Mouse (Mus musculus) liver, embryonic 16.5 days (tissue): ENCODE results near the gene Trim9. TPM values are rescaled to one million over a fixed set of nuclear protein-coding genes. Genes with fewer than 3 reads are reported as not detected.

ENCODE experiments used
- ATAC-seq: fragments of 200-750 bp; cut with Nextera tagmentation; 2 replicates; pipeline ENCODE4 v1.8.0; 2017; ENCODE audit warnings: low read depth, mild to moderate bottlenecking, moderate number of reproducible peaks, moderate library complexity
- H3K27ac ChIP-seq: fragments of 300-500 bp; sonication (generic); 2 replicates; pipeline ENCODE4 v1.5.1; 2014; ENCODE audit warnings: mild to moderate bottlenecking, low read length
- H3K27me3 ChIP-seq: fragments of 300-500 bp; sonication (generic); 2 replicates; pipeline ENCODE4 v1.6.1; 2014; ENCODE audit warnings: low read depth, low read length, mixed read lengths; ENCODE audit not compliant: control insufficient read depth, insufficient read depth
- H3K36me3 ChIP-seq: fragments of 300-500 bp; sonication (generic); 2 replicates; pipeline ENCODE4 v1.6.1; 2014; ENCODE audit warnings: mild to moderate bottlenecking; ENCODE audit not compliant: control insufficient read depth, insufficient read depth
- H3K4me1 ChIP-seq: fragments of 300-500 bp; sonication (generic); 2 replicates; pipeline ENCODE4 v1.6.1; 2014; ENCODE audit warnings: low read depth, low read length, mixed read lengths; ENCODE audit not compliant: control insufficient read depth
- H3K4me2 ChIP-seq: fragments of 300-500 bp; sonication (generic); 2 replicates; pipeline ENCODE4 v1.6.1; 2014; ENCODE audit warnings: low read depth, low read length, mixed read lengths
- H3K4me3 ChIP-seq: fragments of 300-500 bp; sonication (generic); 2 replicates; pipeline ENCODE4 v1.5.1; 2014; ENCODE audit warnings: low read depth, mild to moderate bottlenecking, low read length
- H3K9ac ChIP-seq: fragments of 300-500 bp; sonication (generic); 2 replicates; pipeline ENCODE4 v1.6.1; 2014; ENCODE audit warnings: low read depth, low read length
- H3K9me3 ChIP-seq: fragments of 300-500 bp; sonication (generic); replicated peaks from 2 replicates; pipeline ENCODE4 v1.6.1; 2016; ENCODE audit warnings: low read length; ENCODE audit not compliant: control insufficient read depth
- WGBS: fragments of 180-500 bp; shearing (Covaris S2); extraction: QIAGEN DNeasy Blood & Tissue Kit; methylation state at CpG from one replicate; pipeline ENCODE4 v1.1.7; 2014; ENCODE audit not compliant: insufficient replicate concordance; 5-methylcytosine and 5-hydroxymethylcytosine counted together
- polyA plus RNA-seq: library from polyadenylated mRNA; unstranded; fragments of >200 nt; fragmentation: Nextera tagmentation; extraction: Ambion mirVana; gene quantifications from 2 replicates; pipeline ENCODE4 v1.2.1, GENCODE M21; 2015

Gene Trim9
- polyA plus RNA-seq, 1 experiment from 2014 or later, result 0.11 TPM

DNA sequence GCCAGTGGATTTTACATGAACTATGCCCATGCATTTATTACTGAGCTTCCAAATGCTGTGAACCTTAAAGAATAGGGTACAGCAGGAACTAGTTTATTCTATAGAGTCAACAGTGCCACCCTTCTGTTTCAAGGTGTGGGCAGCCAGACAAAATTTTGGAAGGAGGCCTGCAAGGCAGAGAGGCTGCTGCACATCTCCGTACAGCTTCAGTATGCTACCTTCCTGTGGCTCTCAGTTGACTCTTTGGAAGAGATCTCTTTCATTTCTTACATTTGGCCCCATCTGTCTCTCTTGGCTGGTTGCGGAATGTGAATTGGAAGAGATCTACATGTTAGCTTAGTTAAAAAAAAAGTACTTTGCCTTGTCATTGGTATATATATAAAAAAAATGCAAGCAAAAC is 66.5 kb downstream of the Trim9 start:
- Histone ChIP-seq H3K27ac (no peak overlapping the region), H3K9me3 (no peaks in the 10 kb centered on the region), H3K9ac (no peak overlapping the region), H3K27me3 (no peaks in the 10 kb centered on the region), H3K4me2 (no peak overlapping the region), H3K4me1 (no peaks in the 10 kb centered on the region), H3K4me3 (no peak overlapping the region), H3K36me3 (no peaks in the 10 kb centered on the region)
- ATAC-seq, result no peak
- WGBS, result 72% methylated on average over 2 of the region's 2 CpGs

DNA sequence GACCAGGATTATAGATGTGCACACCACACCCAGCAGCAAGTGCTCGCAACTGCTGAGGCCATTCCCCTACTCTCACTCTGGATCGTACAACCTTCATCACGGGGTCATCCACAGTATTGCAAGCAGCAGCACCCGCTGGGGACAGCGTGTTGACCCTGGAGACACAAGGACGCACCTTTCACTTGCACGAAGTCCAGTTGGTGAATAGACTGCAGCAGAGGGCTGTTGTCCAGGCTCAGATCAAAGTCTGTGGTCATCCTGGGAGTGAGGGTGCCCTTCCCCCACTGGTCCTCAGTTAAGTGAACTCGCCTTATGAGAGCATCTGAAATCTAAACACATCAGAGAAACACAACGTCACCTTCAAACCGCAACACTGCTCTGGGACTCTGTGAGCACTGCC is 67.0 kb downstream of the Trim9 start:
- H3K4me2 ChIP-seq, result no peak overlapping the region
- H3K4me1 ChIP-seq, result no peaks in the 10 kb centered on the region
- H3K27me3 ChIP-seq, result no peaks in the 10 kb centered on the region
- no peak overlapping the region for H3K27ac ChIP-seq
- no peaks in the 10 kb centered on the region for H3K36me3 ChIP-seq
- peak; percentile 35; the same call in 1 of the 2 replicates for ATAC-seq
- H3K9ac ChIP-seq, result no peak overlapping the region
- 62% methylated on average over 10 of the region's 10 CpGs for WGBS
- no peak overlapping the region for H3K4me3 ChIP-seq
- H3K9me3 ChIP-seq, result no peaks in the 10 kb centered on the region

GRCm38 (mm10) chr12:70277071-70277939 is 70.1 kb downstream of the Trim9 start:
- H3K4me3 ChIP-seq, result no peak overlapping the region
- 52% methylated on average over 12 of the region's 12 CpGs for WGBS
- H3K9ac ChIP-seq, result no peak overlapping the region
- no peaks in the 10 kb centered on the region for H3K9me3 ChIP-seq
- no peak overlapping the region for H3K27ac ChIP-seq
- no peaks in the 10 kb centered on the region for H3K27me3 ChIP-seq
- no peaks in the 10 kb centered on the region for H3K36me3 ChIP-seq
- H3K4me1 ChIP-seq, result no peaks in the 10 kb centered on the region
- no peak overlapping the region for H3K4me2 ChIP-seq
- no peak for ATAC-seq

GRCm38 (mm10) chr12:70269724-70270123 is 77.7 kb downstream of the Trim9 start:
- 63% methylated on average over 6 of the region's 6 CpGs for WGBS

GRCm38 (mm10) chr12:70267314-70267713 is 80.1 kb downstream of the Trim9 start:
- H3K27me3 ChIP-seq, result no peaks in the 10 kb centered on the region
- 34% methylated on average over 9 of the region's 9 CpGs for WGBS
- no peak overlapping the region for H3K4me2 ChIP-seq
- H3K27ac ChIP-seq, result no peak overlapping the region
- no peaks in the 10 kb centered on the region for H3K36me3 ChIP-seq
- H3K4me1 ChIP-seq, result no peaks in the 10 kb centered on the region; the same call in 1 of the 2 replicates
- H3K9me3 ChIP-seq, result no peaks in the 10 kb centered on the region
- no peak for ATAC-seq
- H3K4me3 ChIP-seq, result no peak overlapping the region
- H3K9ac ChIP-seq, result no peak overlapping the region

More at GRCm38 (mm10) chr12:70269724-70270123, 77.7 kb downstream of the Trim9 start:
- no peak overlapping the region for H3K9ac ChIP-seq
- H3K36me3 ChIP-seq, result no peaks in the 10 kb centered on the region
- no peaks in the 10 kb centered on the region for H3K9me3 ChIP-seq
- no peaks in the 10 kb centered on the region for H3K27me3 ChIP-seq
- no peak overlapping the region for H3K4me2 ChIP-seq
- no peak overlapping the region for H3K4me3 ChIP-seq
- no peak overlapping the region for H3K27ac ChIP-seq
- H3K4me1 ChIP-seq, result no peaks in the 10 kb centered on the region; the same call in 1 of the 2 replicates
- no peak for ATAC-seq

DNA sequence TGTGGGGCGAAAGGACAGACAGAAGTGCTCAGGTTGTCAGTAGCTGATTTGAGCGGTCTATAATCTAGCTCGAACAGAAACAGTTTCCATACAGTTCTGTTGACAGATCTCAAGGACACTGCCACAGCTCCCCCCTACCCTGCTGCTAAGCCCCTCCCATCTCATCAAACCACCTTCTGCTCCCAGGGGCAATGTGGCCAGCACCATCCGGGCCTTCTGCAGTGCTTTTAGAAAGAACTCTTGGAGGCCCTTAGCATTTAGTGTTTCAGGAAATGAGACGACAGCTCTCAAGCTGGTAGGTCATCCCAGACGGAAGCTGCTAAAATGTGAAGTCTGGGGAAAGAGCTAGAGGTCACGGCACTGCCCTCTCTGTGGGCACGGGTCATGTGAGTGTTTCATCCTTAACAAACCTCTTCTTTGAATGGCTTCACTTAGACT is 80.9 kb downstream of the Trim9 start:
- no peaks in the 10 kb centered on the region for H3K36me3 ChIP-seq
- no peak overlapping the region for H3K4me2 ChIP-seq
- H3K27ac ChIP-seq, result no peak overlapping the region
- H3K4me3 ChIP-seq, result no peak overlapping the region
- no peaks in the 10 kb centered on the region; the same call in 1 of the 2 replicates for H3K4me1 ChIP-seq
- no peaks in the 10 kb centered on the region for H3K9me3 ChIP-seq
- H3K9ac ChIP-seq, result no peak overlapping the region
- no peaks in the 10 kb centered on the region for H3K27me3 ChIP-seq
- no peak for ATAC-seq
- WGBS, result 21% methylated on average over 8 of the region's 8 CpGs

- Histone ChIP-seq H3K27ac (no peak overlapping the region), H3K9me3 (no peaks in the 10 kb centered on the region), H3K4me2 (no peak overlapping the region), H3K9ac (no peak overlapping the region), H3K36me3 (no peaks in the 10 kb centered on the region), H3K27me3 (no peaks in the 10 kb centered on the region), H3K4me3 (no peak overlapping the region), H3K4me1 (no peaks in the 10 kb centered on the region; the same call in 1 of the 2 replicates)
- no peak for ATAC-seq
- WGBS, result 63% methylated on average over 7 of the region's 7 CpGs
These were observed 83.7 kb downstream of the Trim9 start for GRCm38 (mm10) chr12:70263721-70264120.

DNA sequence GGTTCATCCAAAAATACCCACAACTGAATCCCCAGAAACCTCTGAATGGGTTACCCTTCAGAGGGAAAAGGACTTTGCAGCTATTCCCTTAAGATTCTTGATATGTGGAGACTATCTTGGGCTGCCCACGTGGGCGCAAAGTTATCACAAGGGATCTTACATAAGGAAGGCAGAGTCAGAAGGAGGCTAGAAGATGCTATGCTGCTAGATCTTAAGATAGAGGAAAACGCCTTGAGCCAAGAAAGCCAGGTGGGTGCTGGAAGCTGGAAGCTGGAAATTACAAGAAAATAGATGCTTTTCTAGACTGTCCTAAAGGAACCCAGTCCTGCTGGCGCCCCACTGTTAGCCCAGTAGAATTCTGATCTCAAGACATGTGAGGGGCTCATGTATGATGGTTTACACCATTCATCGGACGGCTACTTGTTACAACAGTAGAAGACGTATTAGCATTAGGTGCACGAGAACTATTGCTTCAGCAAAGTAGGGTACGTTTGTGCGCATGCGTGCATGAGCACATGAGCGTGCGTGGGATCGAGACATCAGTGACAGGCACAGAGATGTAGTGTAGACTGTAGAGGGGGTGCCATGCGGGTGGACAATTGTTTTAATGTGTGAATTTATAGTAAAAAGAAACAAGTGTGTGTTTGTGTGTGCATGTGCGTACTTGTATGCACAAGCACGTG is 85.0 kb downstream of the Trim9 start:
- 79% methylated on average over 17 of the region's 17 CpGs for WGBS
- H3K9me3 ChIP-seq, result no peaks in the 10 kb centered on the region
- H3K27ac ChIP-seq, result no peak overlapping the region
- no peaks in the 10 kb centered on the region; the same call in 1 of the 2 replicates for H3K4me1 ChIP-seq
- no peak overlapping the region for H3K4me3 ChIP-seq
- no peak for ATAC-seq
- H3K4me2 ChIP-seq, result no peak overlapping the region
- no peak overlapping the region for H3K9ac ChIP-seq
- no peaks in the 10 kb centered on the region for H3K36me3 ChIP-seq
- H3K27me3 ChIP-seq, result no peaks in the 10 kb centered on the region
